Mouse (Mus musculus): ENCODE results near the gene Dnajb5.

Dnajb5 gene

GRCm38 (mm10) chr4:42949676-42950051 lies at the start of gene Dnajb5:
Gene Dnajb5 (plus strand): TSS chr4:42949814.
- peak; percentile 99 for DNase-seq (ENCODE audit: low read depth, low spot score)

- no peak for DNase-seq (ENCODE audit: low read depth, low spot score)
Observed at GRCm38 (mm10) chr4:42900878-42901277, 48.7 kb upstream of the Dnajb5 start.

- DNase-seq (ENCODE audit: low read depth, low spot score), result no peak
Observed at GRCm38 (mm10) chr4:42902174-42902573, 47.4 kb upstream of the Dnajb5 start.

- DNase-seq (ENCODE audit: low read depth, low spot score), result no peak
Observed at GRCm38 (mm10) chr4:42902730-42903129, 46.9 kb upstream of the Dnajb5 start.

GRCm38 (mm10) chr4:42903942-42904341 lies 45.7 kb upstream of the Dnajb5 start:
- DNase-seq (ENCODE audit: low read depth, low spot score), result no peak

GRCm38 (mm10) chr4:42904523-42904922 lies 45.1 kb upstream of the Dnajb5 start:
- DNase-seq (ENCODE audit: low read depth, low spot score), result no peak

- DNase-seq (ENCODE audit: low read depth, low spot score), result no peak
Observed at GRCm38 (mm10) chr4:42904966-42905365, 44.6 kb upstream of the Dnajb5 start.

- no peak for DNase-seq (ENCODE audit: low read depth, low spot score)
Observed at GRCm38 (mm10) chr4:42913391-42913790, 36.2 kb upstream of the Dnajb5 start.

GRCm38 (mm10) chr4:42915311-42915710 lies 34.3 kb upstream of the Dnajb5 start:
- DNase-seq (ENCODE audit: low read depth, low spot score), result no peak

GRCm38 (mm10) chr4:42915966-42916365 lies 33.6 kb upstream of the Dnajb5 start:
- no peak for DNase-seq (ENCODE audit: low read depth, low spot score)

- no peak for DNase-seq (ENCODE audit: low read depth, low spot score)
Observed at GRCm38 (mm10) chr4:42916617-42917401, 32.8 kb upstream of the Dnajb5 start, which contains the start of gene Phf24. Gene Phf24 (plus strand): TSS chr4:42916660.

- DNase-seq (ENCODE audit: low read depth, low spot score), result no peak
Observed at GRCm38 (mm10) chr4:42917402-42917774, 32.2 kb upstream of the Dnajb5 start.

GRCm38 (mm10) chr4:42920726-42921125 lies 28.9 kb upstream of the Dnajb5 start:
- DNase-seq (ENCODE audit: low read depth, low spot score), result no peak

- no peak for DNase-seq (ENCODE audit: low read depth, low spot score)
Observed at GRCm38 (mm10) chr4:42921536-42921935, 28.1 kb upstream of the Dnajb5 start.

- DNase-seq (ENCODE audit: low read depth, low spot score), result no peak
Observed at GRCm38 (mm10) chr4:42922056-42922455, 27.6 kb upstream of the Dnajb5 start.

- DNase-seq (ENCODE audit: low read depth, low spot score), result no peak
Observed at GRCm38 (mm10) chr4:42922461-42922860, 27.2 kb upstream of the Dnajb5 start.

- DNase-seq (ENCODE audit: low read depth, low spot score), result no peak
Observed at GRCm38 (mm10) chr4:42924095-42924710, 25.4 kb upstream of the Dnajb5 start.

GRCm38 (mm10) chr4:42928209-42928608 lies 21.4 kb upstream of the Dnajb5 start:
- no peak for DNase-seq (ENCODE audit: low read depth, low spot score)

- no peak for DNase-seq (ENCODE audit: low read depth, low spot score)
Observed at GRCm38 (mm10) chr4:42928952-42929351, 20.7 kb upstream of the Dnajb5 start.

- DNase-seq (ENCODE audit: low read depth, low spot score), result no peak
Observed at GRCm38 (mm10) chr4:42932229-42932969, 17.2 kb upstream of the Dnajb5 start.

- no peak for DNase-seq (ENCODE audit: low read depth, low spot score)
Observed at GRCm38 (mm10) chr4:42933630-42934029, 16.0 kb upstream of the Dnajb5 start.

GRCm38 (mm10) chr4:42941396-42941795 lies 8.2 kb upstream of the Dnajb5 start:
- DNase-seq (ENCODE audit: low read depth, low spot score), result no peak

- no peak for DNase-seq (ENCODE audit: low read depth, low spot score)
Observed at GRCm38 (mm10) chr4:42943341-42943740, 6.3 kb upstream of the Dnajb5 start.

Measured in skeletal muscle tissue, adult 2 months (tissue).